Mouse (Mus musculus): ENCODE data around the gene Agpat4. TPM values are rescaled to one million over a fixed set of nuclear protein-coding genes. Genes with fewer than 3 reads are reported as not detected.

Agpat4 gene
- polyA plus RNA-seq, 1 experiment from 2014 or later, result 19.6 TPM

GRCm38 (mm10) chr17:12262851-12263250 is 144.3 kb downstream of the Agpat4 start:
- Histone ChIP-seq H3K4me3 (ENCODE audit: low read depth, low read length) (no peak overlapping the region), H3K9me3 (ENCODE audit: control insufficient read depth, low read length) (no peaks in the 10 kb centered on the region), H3K4me2 (ENCODE audit: low read depth, low read length) (peak overlapping the region; percentile 15; the same call in 1 of the 2 replicates), H3K27me3 (replicated peaks; ENCODE audit: control insufficient read depth, insufficient read depth, low read length) (no peaks in the 10 kb centered on the region), H3K36me3 (ENCODE audit: control insufficient read depth, insufficient read depth, low read length) (peaks cover 33% of the 10 kb centered on the region), H3K9ac (ENCODE audit: low read depth, low read length) (0 out of 2 replicates have a peak overlapping the region, but pooled peaks have one; percentile 11), H3K27ac (replicated peaks; ENCODE audit: low read depth, low read length) (peak overlapping the region; percentile 61; the same call in 1 of the 2 replicates), H3K4me1 (ENCODE audit: control insufficient read depth, insufficient read depth, low read length) (peaks cover 26% of the 10 kb centered on the region)
- no peak for DNase-seq (ENCODE audit: low spot score)
- no peak for ATAC-seq (ENCODE audit: low read depth)
- WGBS, result 69% methylated on average over 8 of the region's 8 CpGs

GRCm38 (mm10) chr17:12263787-12264186 is 145.3 kb downstream of the Agpat4 start:
- Histone ChIP-seq H3K9ac (ENCODE audit: low read depth, low read length) (no peak overlapping the region), H3K36me3 (ENCODE audit: control insufficient read depth, insufficient read depth, low read length) (peaks cover 24% of the 10 kb centered on the region; the same call in 1 of the 2 replicates), H3K4me3 (ENCODE audit: low read depth, low read length) (no peak overlapping the region), H3K27me3 (replicated peaks; ENCODE audit: control insufficient read depth, insufficient read depth, low read length) (no peaks in the 10 kb centered on the region), H3K4me2 (ENCODE audit: low read depth, low read length) (no peak overlapping the region), H3K27ac (replicated peaks; ENCODE audit: low read depth, low read length) (peak overlapping the region; percentile 67; the same call in 1 of the 2 replicates), H3K4me1 (ENCODE audit: control insufficient read depth, insufficient read depth, low read length) (peaks cover 26% of the 10 kb centered on the region), H3K9me3 (ENCODE audit: control insufficient read depth, low read length) (no peaks in the 10 kb centered on the region)
- 60% methylated on average over 13 of the region's 13 CpGs for WGBS
- ATAC-seq (ENCODE audit: low read depth), result no peak
- DNase-seq (ENCODE audit: low spot score), result peak; percentile 32

GRCm38 (mm10) chr17:12264293-12264692 is 145.8 kb downstream of the Agpat4 start:
- Histone ChIP-seq H3K36me3 (ENCODE audit: control insufficient read depth, insufficient read depth, low read length) (peaks cover 23% of the 10 kb centered on the region; the same call in 1 of the 2 replicates), H3K4me1 (ENCODE audit: control insufficient read depth, insufficient read depth, low read length) (peaks cover 26% of the 10 kb centered on the region), H3K27me3 (replicated peaks; ENCODE audit: control insufficient read depth, insufficient read depth, low read length) (no peaks in the 10 kb centered on the region), H3K9ac (ENCODE audit: low read depth, low read length) (no peak overlapping the region), H3K4me2 (ENCODE audit: low read depth, low read length) (no peak overlapping the region), H3K9me3 (ENCODE audit: control insufficient read depth, low read length) (no peaks in the 10 kb centered on the region), H3K4me3 (ENCODE audit: low read depth, low read length) (no peak overlapping the region), H3K27ac (replicated peaks; ENCODE audit: low read depth, low read length) (0 out of 2 replicates have a peak overlapping the region, but pooled peaks have one; percentile 67)
- 85% methylated on average over 3 of the region's 3 CpGs for WGBS
- ATAC-seq (ENCODE audit: low read depth), result no peak
- DNase-seq (ENCODE audit: low spot score), result no peak

- WGBS, result 48% methylated on average over 21 of the region's 21 CpGs
- DNase-seq (ENCODE audit: low spot score), result peak; percentile 77
- Histone ChIP-seq H3K27ac (replicated peaks; ENCODE audit: low read depth, low read length) (peak overlapping the region; percentile 63), H3K9ac (ENCODE audit: low read depth, low read length) (no peak overlapping the region), H3K9me3 (ENCODE audit: control insufficient read depth, low read length) (no peaks in the 10 kb centered on the region), H3K4me2 (ENCODE audit: low read depth, low read length) (0 out of 2 replicates have a peak overlapping the region, but pooled peaks have one; percentile 18), H3K4me3 (ENCODE audit: low read depth, low read length) (no peak overlapping the region), H3K36me3 (ENCODE audit: control insufficient read depth, insufficient read depth, low read length) (peaks cover 26% of the 10 kb centered on the region), H3K27me3 (replicated peaks; ENCODE audit: control insufficient read depth, insufficient read depth, low read length) (no peaks in the 10 kb centered on the region), H3K4me1 (ENCODE audit: control insufficient read depth, insufficient read depth, low read length) (peaks cover 26% of the 10 kb centered on the region)
- peak; percentile 66 for ATAC-seq (ENCODE audit: low read depth)
Measured at GRCm38 (mm10) chr17:12265969-12266925, 147.7 kb downstream of the Agpat4 start.

GRCm38 (mm10) chr17:12268091-12268490 is 149.6 kb downstream of the Agpat4 start:
- Histone ChIP-seq H3K4me1 (ENCODE audit: control insufficient read depth, insufficient read depth, low read length) (peaks cover 21% of the 10 kb centered on the region), H3K4me3 (ENCODE audit: low read depth, low read length) (no peak overlapping the region), H3K4me2 (ENCODE audit: low read depth, low read length) (no peak overlapping the region), H3K9me3 (ENCODE audit: control insufficient read depth, low read length) (no peaks in the 10 kb centered on the region), H3K27me3 (replicated peaks; ENCODE audit: control insufficient read depth, insufficient read depth, low read length) (no peaks in the 10 kb centered on the region), H3K36me3 (ENCODE audit: control insufficient read depth, insufficient read depth, low read length) (peaks cover 31% of the 10 kb centered on the region), H3K9ac (ENCODE audit: low read depth, low read length) (no peak overlapping the region), H3K27ac (replicated peaks; ENCODE audit: low read depth, low read length) (no peak overlapping the region)
- ATAC-seq (ENCODE audit: low read depth) (no peak), DNase-seq (ENCODE audit: low spot score) (no peak)
- WGBS, result 79% methylated on average over 4 of the region's 4 CpGs

GRCm38 (mm10) chr17:12268538-12268937 is 150.0 kb downstream of the Agpat4 start:
- no peaks in the 10 kb centered on the region for H3K27me3 ChIP-seq (replicated peaks; ENCODE audit: control insufficient read depth, insufficient read depth, low read length)
- H3K9me3 ChIP-seq (ENCODE audit: control insufficient read depth, low read length), result no peaks in the 10 kb centered on the region
- 80% methylated on average over 10 of the region's 10 CpGs for WGBS
- no peak overlapping the region for H3K27ac ChIP-seq (replicated peaks; ENCODE audit: low read depth, low read length)
- peaks cover 17% of the 10 kb centered on the region for H3K4me1 ChIP-seq (ENCODE audit: control insufficient read depth, insufficient read depth, low read length)
- H3K36me3 ChIP-seq (ENCODE audit: control insufficient read depth, insufficient read depth, low read length), result peaks cover 31% of the 10 kb centered on the region
- peak; percentile 37; the same call in 1 of the 2 replicates for ATAC-seq (ENCODE audit: low read depth)
- no peak overlapping the region for H3K4me2 ChIP-seq (ENCODE audit: low read depth, low read length)
- DNase-seq (ENCODE audit: low spot score), result no peak
- H3K9ac ChIP-seq (ENCODE audit: low read depth, low read length), result no peak overlapping the region
- no peak overlapping the region for H3K4me3 ChIP-seq (ENCODE audit: low read depth, low read length)

Other genes with a start within 250 kb of the Agpat4 start
- 29.5 and 34.2 TPM in 2 replicates for gene Map3k4, start 200.1 kb downstream of the Agpat4 start, polyA plus RNA-seq (2014; fragmentation: Nextera tagmentation; extraction: Ambion mirVana)